Mouse (Mus musculus): Measurements from ENCODE around the gene Nme1. TPM values are rescaled to one million over a fixed set of nuclear protein-coding genes. Genes with fewer than 3 reads are reported as not detected.

The Nme1 gene
- polyA plus RNA-seq, 1 experiment from 2014 or later = 263 TPM

DNA sequence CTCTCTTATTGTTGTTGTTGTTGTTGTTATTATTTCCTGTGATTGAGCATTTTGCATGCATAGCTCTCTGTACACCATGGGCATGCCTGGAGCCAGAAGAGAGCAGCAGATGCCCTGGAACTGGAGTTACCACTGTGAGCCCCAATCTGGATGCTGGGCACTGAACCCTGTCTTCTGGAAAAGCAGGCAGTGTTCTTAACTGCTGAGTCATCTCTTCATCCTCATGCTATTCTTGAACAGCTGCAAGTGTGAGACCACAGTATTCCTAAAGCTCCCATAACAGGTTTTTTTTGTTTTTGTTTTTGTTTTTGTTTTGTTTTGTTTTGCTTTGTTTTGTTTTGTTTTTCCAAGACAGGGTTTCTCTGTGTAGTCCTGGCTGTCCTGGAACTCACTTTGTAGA is 18.0 kb upstream of the Nme1 start:
- H3K27ac ChIP-seq = no peak overlapping the region
- H3K9me3 ChIP-seq = no peaks in the 10 kb centered on the region
- H3K27me3 ChIP-seq (ENCODE audit: insufficient read depth, poor library complexity, severe bottlenecking) = no peaks in the 10 kb centered on the region
- H3K4me3 ChIP-seq = no peak overlapping the region
- peaks cover 11% of the 10 kb centered on the region for H3K4me1 ChIP-seq
- DNase-seq (ENCODE audit: low spot score) = no peak
- no peaks in the 10 kb centered on the region for H3K36me3 ChIP-seq

DNA sequence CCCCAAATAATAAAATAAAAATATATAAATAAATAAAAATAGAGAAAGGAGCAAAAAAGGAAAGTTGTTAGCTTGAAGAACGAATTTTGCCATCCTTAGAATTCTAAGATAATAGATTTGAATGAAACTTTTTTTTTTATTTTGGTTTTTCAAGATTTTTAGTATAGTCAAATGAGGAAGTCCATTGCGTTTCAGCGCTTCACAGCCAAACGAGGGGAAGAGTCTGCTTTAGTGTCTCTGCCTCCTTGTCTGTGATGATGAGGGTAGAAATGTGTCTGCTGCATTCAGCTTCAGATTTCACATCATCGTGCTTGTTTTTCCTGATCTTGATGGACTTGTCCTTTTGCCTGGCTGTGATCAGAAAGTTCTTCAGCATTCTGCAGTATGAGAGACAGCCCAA is 16.9 kb upstream of the Nme1 start:
- Histone ChIP-seq H3K27me3 (ENCODE audit: insufficient read depth, poor library complexity, severe bottlenecking) (no peaks in the 10 kb centered on the region), H3K27ac (no peak overlapping the region), H3K4me3 (no peak overlapping the region), H3K36me3 (no peaks in the 10 kb centered on the region), H3K4me1 (peaks cover 11% of the 10 kb centered on the region), H3K9me3 (no peaks in the 10 kb centered on the region)
- 80% methylated on average over 5 of the region's 5 CpGs for WGBS
- DNase-seq (ENCODE audit: low spot score) = no peak

DNA sequence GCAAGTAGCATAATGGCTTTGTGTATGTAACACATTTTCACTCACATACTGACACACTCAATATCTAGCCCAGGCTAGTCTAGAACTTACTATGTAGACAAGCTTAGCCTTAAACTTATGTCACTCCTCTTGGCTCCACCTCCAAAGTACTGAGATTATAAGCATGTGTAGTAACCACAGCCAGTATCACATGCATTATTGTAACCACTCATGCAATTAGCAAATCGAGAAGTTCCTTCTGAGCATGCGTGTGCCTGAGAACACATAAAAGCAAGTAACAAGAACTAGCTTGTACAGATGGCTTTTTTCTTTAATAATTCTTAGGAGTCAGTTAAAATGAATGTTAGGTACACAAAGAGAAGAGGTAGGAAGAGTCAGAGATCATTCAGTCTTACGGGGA is 16.3 kb upstream of the Nme1 start:
- no peak for DNase-seq (ENCODE audit: low spot score)
- H3K27me3 ChIP-seq (ENCODE audit: insufficient read depth, poor library complexity, severe bottlenecking) = no peaks in the 10 kb centered on the region
- H3K4me1 ChIP-seq = peaks cover 11% of the 10 kb centered on the region
- no peaks in the 10 kb centered on the region for H3K36me3 ChIP-seq
- H3K4me3 ChIP-seq = no peak overlapping the region
- H3K9me3 ChIP-seq = no peaks in the 10 kb centered on the region
- H3K27ac ChIP-seq = no peak overlapping the region
- WGBS = 84% methylated on average over 3 of the region's 3 CpGs

DNA sequence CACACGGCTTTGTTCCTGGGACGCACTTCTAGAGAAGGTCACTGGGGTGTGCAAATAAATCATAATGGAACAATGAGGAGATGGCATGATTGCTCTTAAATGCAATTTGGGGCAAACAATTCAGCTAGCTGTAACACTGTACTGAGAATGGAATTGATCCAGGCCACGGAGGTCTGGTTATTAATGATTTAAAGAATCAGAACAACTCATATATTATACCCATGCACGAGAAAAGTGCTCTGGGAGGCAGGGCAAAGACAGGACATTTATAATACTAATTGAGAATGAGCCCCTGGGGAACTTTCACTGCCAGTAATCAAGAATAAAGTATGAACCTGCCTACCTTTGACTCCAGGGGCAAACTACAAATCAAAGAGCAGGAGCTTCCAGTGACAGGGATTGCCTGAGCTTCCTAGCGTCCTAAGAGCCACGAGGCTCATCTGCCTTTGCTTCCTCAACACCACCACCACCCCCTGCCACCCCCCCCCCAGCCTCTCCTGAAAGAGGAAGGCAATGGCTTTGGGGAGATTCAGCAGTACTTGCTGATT is 11.3 kb upstream of the Nme1 start:
- no peak for DNase-seq (ENCODE audit: low spot score)
- no peaks in the 10 kb centered on the region for H3K4me1 ChIP-seq
- no peak overlapping the region for H3K4me3 ChIP-seq
- H3K27me3 ChIP-seq (ENCODE audit: insufficient read depth, poor library complexity, severe bottlenecking) = no peaks in the 10 kb centered on the region
- no peaks in the 10 kb centered on the region for H3K36me3 ChIP-seq
- WGBS = 69% methylated on average over 6 of the region's 6 CpGs
- no peaks in the 10 kb centered on the region for H3K9me3 ChIP-seq
- H3K27ac ChIP-seq = no peak overlapping the region

DNA sequence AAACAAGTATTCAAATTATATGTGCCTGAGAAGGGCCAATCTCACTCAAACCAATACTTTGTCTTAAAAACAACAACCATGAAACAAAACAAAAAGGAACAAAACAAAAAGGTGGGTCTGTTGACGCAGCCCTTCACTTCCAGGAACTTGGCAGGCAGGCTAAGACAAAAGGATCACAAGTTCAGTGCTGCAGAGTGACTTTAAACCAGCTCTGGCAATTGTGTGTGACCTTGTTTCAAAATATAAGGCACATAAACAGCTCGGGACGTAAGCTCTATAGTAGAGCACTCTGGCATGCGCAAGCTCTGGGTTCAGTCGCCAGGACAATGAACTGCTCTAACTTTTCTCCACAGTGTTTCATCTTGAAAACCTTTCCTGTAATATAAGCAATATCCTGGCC is 4.6 kb upstream of the Nme1 start:
- H3K27me3 ChIP-seq (ENCODE audit: insufficient read depth, poor library complexity, severe bottlenecking) = no peaks in the 10 kb centered on the region
- DNase-seq (ENCODE audit: low spot score) = no peak
- H3K4me1 ChIP-seq = peaks cover 6% of the 10 kb centered on the region; the same call in 1 of the 2 replicates
- no peak overlapping the region for H3K4me3 ChIP-seq
- H3K9me3 ChIP-seq = no peaks in the 10 kb centered on the region
- no peak overlapping the region for H3K27ac ChIP-seq
- no peaks in the 10 kb centered on the region for H3K36me3 ChIP-seq
- WGBS = 84% methylated on average over 5 of the region's 5 CpGs

DNA sequence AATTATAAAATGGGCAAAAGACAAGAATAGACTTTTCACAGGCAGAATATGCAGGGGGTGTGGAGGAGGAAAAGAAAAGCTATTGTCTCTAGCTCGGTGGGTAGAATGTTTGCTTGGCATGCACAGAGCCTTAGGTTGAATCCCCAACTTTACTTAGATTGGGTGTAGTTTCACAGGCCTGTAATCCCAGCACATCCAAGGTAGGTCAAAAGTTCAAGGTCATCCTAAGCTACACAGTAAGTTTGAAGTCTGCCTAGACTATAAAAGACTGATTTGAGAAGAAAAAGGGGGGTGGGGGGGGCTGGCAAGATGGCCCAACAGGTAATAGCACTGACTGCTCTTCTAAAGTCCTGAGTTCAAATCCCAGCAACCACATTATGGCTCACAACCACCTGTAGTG is 1.5 kb upstream of the Nme1 start:
- H3K36me3 ChIP-seq = peaks cover 14% of the 10 kb centered on the region
- no peak overlapping the region for H3K4me3 ChIP-seq
- peaks cover 9% of the 10 kb centered on the region for H3K4me1 ChIP-seq
- H3K27me3 ChIP-seq (ENCODE audit: insufficient read depth, poor library complexity, severe bottlenecking) = no peaks in the 10 kb centered on the region
- no peak for DNase-seq (ENCODE audit: low spot score)
- H3K9me3 ChIP-seq = no peaks in the 10 kb centered on the region
- H3K27ac ChIP-seq = no peak overlapping the region
- WGBS = 65% methylated on average over 1 of the region's 1 CpGs

DNA sequence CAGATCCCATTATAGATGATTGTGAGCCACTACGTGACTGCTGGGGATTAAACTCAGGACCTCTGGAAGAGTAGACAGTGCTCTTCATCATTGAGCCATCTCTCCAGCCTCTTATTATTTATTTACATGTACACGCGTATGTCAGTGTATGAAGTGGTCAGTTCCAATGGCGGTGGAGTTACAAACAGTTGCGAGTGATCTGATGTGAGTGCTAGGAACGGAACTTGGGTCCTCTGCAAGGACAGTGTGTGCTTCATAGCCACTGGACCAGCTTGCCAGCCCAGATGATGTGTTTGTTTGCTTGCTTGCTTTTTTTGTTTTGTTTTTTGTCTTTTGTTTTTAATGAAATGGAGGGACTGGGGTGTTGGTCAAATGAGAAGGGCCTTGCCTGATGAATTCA is 850 bp upstream of the Nme1 start:
- Histone ChIP-seq H3K27ac (peak overlapping the region; percentile 91; the same call in 1 of the 2 replicates), H3K9me3 (no peaks in the 10 kb centered on the region), H3K36me3 (peaks cover 20% of the 10 kb centered on the region), H3K27me3 (ENCODE audit: insufficient read depth, poor library complexity, severe bottlenecking) (no peaks in the 10 kb centered on the region), H3K4me1 (peaks cover 9% of the 10 kb centered on the region), H3K4me3 (peak overlapping the region; percentile 73; the same call in 1 of the 2 replicates)
- no peak for DNase-seq (ENCODE audit: low spot score)
- 92% methylated on average over 6 of the region's 6 CpGs for WGBS

DNA sequence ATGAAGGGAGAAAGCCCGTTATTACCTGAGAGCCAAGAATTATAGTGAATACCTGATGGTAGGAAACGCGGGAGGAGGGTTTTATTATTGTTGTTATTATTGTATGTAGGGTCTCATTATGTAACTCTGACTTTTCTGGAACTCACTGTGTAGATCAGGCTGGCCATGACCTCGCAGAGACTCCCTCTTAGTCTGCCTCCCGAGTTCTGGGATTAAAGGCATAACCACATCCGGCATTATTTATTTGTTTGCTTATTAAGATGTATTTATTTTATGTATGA is 467 bp upstream of the Nme1 start:
- WGBS = 42% methylated on average over 6 of the region's 6 CpGs

DNA sequence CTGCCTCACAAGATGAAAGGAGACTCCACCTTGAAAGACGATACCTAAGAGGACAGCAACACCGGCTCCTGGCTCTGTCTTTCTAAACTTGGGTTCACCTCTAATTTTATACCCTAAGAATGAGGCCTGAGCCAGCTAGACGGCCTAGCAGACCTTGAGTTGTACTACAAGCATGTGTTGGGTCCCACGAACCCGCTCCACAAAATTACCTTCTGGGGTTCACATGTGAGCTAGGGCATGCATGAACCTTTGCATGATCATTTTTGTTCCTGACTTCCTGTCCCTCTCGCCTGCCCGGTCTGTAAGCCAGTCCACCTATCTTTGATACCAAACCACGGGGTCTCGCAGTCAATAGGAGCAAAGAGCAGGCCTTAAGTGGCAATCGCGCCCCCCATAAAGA is 940 bp downstream of the Nme1 start:
- no peak for DNase-seq (ENCODE audit: low spot score)
- WGBS = 4% methylated on average over 11 of the region's 11 CpGs
- H3K36me3 ChIP-seq = peaks cover 37% of the 10 kb centered on the region
- no peaks in the 10 kb centered on the region for H3K27me3 ChIP-seq (ENCODE audit: insufficient read depth, poor library complexity, severe bottlenecking)
- H3K4me1 ChIP-seq = peaks cover 9% of the 10 kb centered on the region
- H3K9me3 ChIP-seq = no peaks in the 10 kb centered on the region
- peak overlapping the region; percentile 73 for H3K4me3 ChIP-seq
- peak overlapping the region; percentile 91 for H3K27ac ChIP-seq

More for the DNA sequence above, 467 bp upstream of the Nme1 start:
- no peaks in the 10 kb centered on the region for H3K9me3 ChIP-seq
- H3K27me3 ChIP-seq (ENCODE audit: insufficient read depth, poor library complexity, severe bottlenecking) = no peaks in the 10 kb centered on the region
- peak overlapping the region; percentile 73 for H3K4me3 ChIP-seq
- peak overlapping the region; percentile 91; the same call in 1 of the 2 replicates for H3K27ac ChIP-seq
- DNase-seq (ENCODE audit: low spot score) = no peak
- H3K4me1 ChIP-seq = peaks cover 9% of the 10 kb centered on the region
- H3K36me3 ChIP-seq = peaks cover 24% of the 10 kb centered on the region

DNA sequence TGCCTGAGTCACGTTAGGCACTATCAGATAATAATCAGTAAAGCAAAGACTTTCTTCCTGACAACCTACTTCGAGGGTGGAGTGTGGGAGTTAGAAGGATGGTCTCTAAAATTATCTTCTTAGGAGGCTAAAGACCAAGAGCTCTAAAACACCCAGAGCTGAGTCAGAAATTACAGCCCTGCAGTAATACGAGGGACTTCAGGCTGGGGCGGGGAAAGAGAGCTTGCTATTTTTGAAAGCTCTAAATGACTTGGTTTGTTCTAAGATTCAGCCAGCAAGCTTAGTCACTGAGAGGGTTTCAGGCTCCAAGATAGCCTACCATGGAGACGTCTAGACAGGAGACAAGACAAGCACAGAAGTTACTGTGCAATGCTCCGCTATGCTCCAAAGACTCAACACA is 2.9 kb downstream of the Nme1 start:
- H3K36me3 ChIP-seq = peaks cover 56% of the 10 kb centered on the region
- DNase-seq (ENCODE audit: low spot score) = no peak

DNA sequence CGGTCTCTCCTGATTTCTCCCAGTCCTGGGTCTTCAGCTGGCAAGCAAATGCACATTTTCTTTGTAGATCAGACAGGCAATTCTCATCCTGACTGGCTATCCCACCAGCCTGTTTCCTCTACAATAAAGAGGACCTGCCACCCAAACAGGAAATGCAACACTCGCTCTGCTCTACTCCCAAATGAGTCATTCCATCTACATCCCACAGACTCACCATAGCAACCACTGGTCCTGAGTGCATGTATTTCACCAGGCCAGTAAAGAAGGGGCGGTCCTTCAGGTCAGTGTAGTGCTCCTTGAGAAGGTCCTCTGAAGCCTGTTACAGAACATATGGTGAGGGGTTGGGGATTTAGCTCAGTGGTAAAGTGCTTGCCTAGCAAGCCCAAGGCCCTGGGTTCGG is 5.3 kb downstream of the Nme1 start:
- Histone ChIP-seq H3K4me3 (no peak overlapping the region), H3K27me3 (ENCODE audit: insufficient read depth, poor library complexity, severe bottlenecking) (no peaks in the 10 kb centered on the region), H3K36me3 (peaks cover 80% of the 10 kb centered on the region), H3K9me3 (no peaks in the 10 kb centered on the region), H3K4me1 (peaks cover 3% of the 10 kb centered on the region; the same call in 1 of the 2 replicates), H3K27ac (no peak overlapping the region)
- no peak for DNase-seq (ENCODE audit: low spot score)
- WGBS = 91% methylated on average over 4 of the region's 4 CpGs

More for the DNA sequence above, 2.9 kb downstream of the Nme1 start:
- WGBS = 91% methylated on average over 6 of the region's 6 CpGs
- no peak overlapping the region for H3K4me3 ChIP-seq
- H3K9me3 ChIP-seq = no peaks in the 10 kb centered on the region
- no peaks in the 10 kb centered on the region for H3K27me3 ChIP-seq (ENCODE audit: insufficient read depth, poor library complexity, severe bottlenecking)
- H3K27ac ChIP-seq = no peak overlapping the region
- peaks cover 9% of the 10 kb centered on the region for H3K4me1 ChIP-seq

DNA sequence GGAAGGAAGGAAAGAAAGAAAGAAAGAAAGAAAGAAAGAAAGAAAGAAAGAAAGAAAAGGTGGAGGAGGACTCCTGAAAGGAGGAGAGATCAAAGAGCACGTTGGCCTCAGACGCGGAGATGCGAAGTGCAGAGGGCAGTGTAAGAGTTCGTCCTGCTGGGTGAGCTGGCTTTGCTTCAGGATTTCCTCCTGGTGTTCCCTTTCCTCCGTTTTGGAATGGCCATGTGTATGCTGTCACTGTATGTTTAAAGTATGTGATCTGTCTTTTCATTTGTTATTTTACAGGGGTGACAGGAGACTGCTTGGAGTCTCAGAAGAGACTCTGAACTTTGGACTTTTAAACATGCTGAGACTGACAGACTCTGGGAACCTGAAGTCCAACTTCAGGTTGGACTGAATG is 6.8 kb downstream of the Nme1 start:
- H3K4me3 ChIP-seq = no peak overlapping the region
- no peak overlapping the region for H3K27ac ChIP-seq
- H3K9me3 ChIP-seq = no peaks in the 10 kb centered on the region
- peaks cover 83% of the 10 kb centered on the region for H3K36me3 ChIP-seq
- WGBS = 91% methylated on average over 6 of the region's 6 CpGs
- H3K4me1 ChIP-seq = peaks cover 4% of the 10 kb centered on the region
- no peak for DNase-seq (ENCODE audit: low spot score)
- no peaks in the 10 kb centered on the region for H3K27me3 ChIP-seq (ENCODE audit: insufficient read depth, poor library complexity, severe bottlenecking)

DNA sequence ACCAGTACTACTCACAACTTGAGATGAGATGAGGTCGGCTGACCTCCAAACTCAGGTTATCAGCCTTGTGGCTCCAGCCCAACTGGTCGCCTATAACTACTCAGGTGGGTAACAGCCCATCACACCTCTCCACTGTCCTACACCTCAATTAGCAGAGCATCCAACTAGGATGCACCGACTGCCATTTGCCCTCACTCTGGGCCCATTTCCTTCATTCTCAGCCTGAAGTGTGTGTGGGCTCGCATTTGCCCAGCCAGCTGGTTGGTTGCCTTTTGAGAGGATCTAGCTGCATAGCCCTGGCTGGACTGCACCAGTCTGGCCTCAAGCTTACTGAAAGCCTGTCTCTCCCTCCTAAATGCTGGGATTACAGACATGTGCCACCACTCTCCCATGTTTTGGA is 10.6 kb downstream of the Nme1 start:
- H3K36me3 ChIP-seq = peaks cover 64% of the 10 kb centered on the region
- whole genome bisulfite sequencing = 77% methylated on average over 4 of the region's 4 CpGs
- H3K9me3 ChIP-seq = no peaks in the 10 kb centered on the region
- DNase-seq (ENCODE audit: low spot score) = no peak
- H3K27ac ChIP-seq = no peak overlapping the region
- no peaks in the 10 kb centered on the region for H3K27me3 ChIP-seq (ENCODE audit: insufficient read depth, poor library complexity, severe bottlenecking)
- H3K4me1 ChIP-seq = peaks cover 21% of the 10 kb centered on the region
- H3K4me3 ChIP-seq = no peak overlapping the region

DNA sequence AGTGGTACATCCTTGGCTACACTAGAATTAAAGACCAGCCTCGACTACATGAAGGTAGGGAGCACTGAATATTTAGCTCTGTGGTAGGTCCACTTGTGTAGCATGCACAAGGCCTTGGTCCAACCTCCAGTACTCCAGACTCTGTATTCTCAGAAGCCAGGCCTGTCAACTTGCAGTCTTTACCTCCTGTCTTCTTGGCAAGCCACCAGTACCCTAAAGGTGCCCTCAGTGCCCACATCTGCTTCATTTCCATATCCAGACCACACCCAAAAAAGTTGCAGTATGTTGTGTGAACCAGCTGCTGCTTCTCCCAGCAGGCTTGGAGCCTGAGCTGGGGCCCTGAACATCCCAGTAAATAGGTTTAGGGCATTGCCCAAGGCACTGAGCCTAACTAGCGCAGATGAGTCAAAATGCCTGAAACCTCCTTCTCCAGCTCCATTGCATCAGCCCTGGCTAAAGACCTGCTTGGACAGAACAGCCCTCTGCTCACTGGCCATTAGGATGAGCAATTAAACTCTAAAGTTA is 11.2 kb downstream of the Nme1 start:
- 85% methylated on average over 2 of the region's 2 CpGs for WGBS
- H3K4me1 ChIP-seq = peaks cover 27% of the 10 kb centered on the region
- H3K27ac ChIP-seq = no peak overlapping the region
- H3K4me3 ChIP-seq = no peak overlapping the region
- DNase-seq (ENCODE audit: low spot score) = no peak
- no peaks in the 10 kb centered on the region for H3K27me3 ChIP-seq (ENCODE audit: insufficient read depth, poor library complexity, severe bottlenecking)
- H3K9me3 ChIP-seq = no peaks in the 10 kb centered on the region
- peaks cover 64% of the 10 kb centered on the region for H3K36me3 ChIP-seq
